Mouse (Mus musculus): ENCODE results near the gene Adrm1.

- no peak for TF ChIP-seq CTCF (IDR thresholded peaks at IDR 0.05; ENCODE audit: control insufficient read depth, insufficient read depth, insufficient read length)
- TF ChIP-seq MAX (IDR thresholded peaks at IDR 0.05), result no peak
- TF ChIP-seq MYOD1 (IDR thresholded peaks at IDR 0.05; ENCODE audit: control insufficient read depth, insufficient read length, low read depth), result no peak
- TF ChIP-seq CEBPB (IDR thresholded peaks at IDR 0.05; ENCODE audit: low read depth), result no peak
Observed at GRCm38 (mm10) chr2:180205956-180206280, 34.6 kb downstream of the Adrm1 start.

Measured in C2C12 (cell line).